Mouse (Mus musculus): ENCODE results near the gene Snx3. TPM values are rescaled to one million over a fixed set of nuclear protein-coding genes. Genes with fewer than 3 reads are reported as not detected.

Gene Snx3
- polyA plus RNA-seq, 1 experiment from 2014 or later = 299 TPM

- Histone ChIP-seq H3K9me3 (ENCODE audit: control insufficient read depth, low read length) (no peaks in the 10 kb centered on the region), H3K27me3 (replicated peaks; ENCODE audit: control insufficient read depth, insufficient read depth, low read length) (no peaks in the 10 kb centered on the region), H3K4me3 (replicated peaks; ENCODE audit: low read length) (peak overlapping the region; percentile 45), H3K27ac (ENCODE audit: low read length) (peak overlapping the region; percentile 3; the same call in 1 of the 2 replicates), H3K9ac (replicated peaks; ENCODE audit: low read depth, low read length) (peak overlapping the region; percentile 62), H3K4me1 (replicated peaks; ENCODE audit: control insufficient read depth, insufficient read depth, low read length) (peaks cover 68% of the 10 kb centered on the region), H3K4me2 (ENCODE audit: low read length) (peak overlapping the region; percentile 89), H3K36me3 (ENCODE audit: control insufficient read depth, insufficient read depth) (no peaks in the 10 kb centered on the region)
- 5% methylated on average over 7 of the region's 7 CpGs for WGBS
- ATAC-seq = no peak
Measured at GRCm38 (mm10) chr10:42580951-42581277, 79.1 kb downstream of the Snx3 start.

GRCm38 (mm10) chr10:42581694-42582565 lies 80.1 kb downstream of the Snx3 start:
- peaks cover 70% of the 10 kb centered on the region for H3K4me1 ChIP-seq (replicated peaks; ENCODE audit: control insufficient read depth, insufficient read depth, low read length)
- no peaks in the 10 kb centered on the region for H3K36me3 ChIP-seq (ENCODE audit: control insufficient read depth, insufficient read depth)
- no peak for ATAC-seq
- H3K4me2 ChIP-seq (ENCODE audit: low read length) = peak overlapping the region; percentile 89
- H3K27me3 ChIP-seq (replicated peaks; ENCODE audit: control insufficient read depth, insufficient read depth, low read length) = no peaks in the 10 kb centered on the region; the same call in 1 of the 2 replicates
- 0 out of 2 replicates have a peak overlapping the region, but pooled peaks have one; percentile 1 for H3K27ac ChIP-seq (ENCODE audit: low read length)
- H3K4me3 ChIP-seq (replicated peaks; ENCODE audit: low read length) = peak overlapping the region; percentile 48
- H3K9me3 ChIP-seq (ENCODE audit: control insufficient read depth, low read length) = no peaks in the 10 kb centered on the region
- under 1% methylated on average over 45 of the region's 45 CpGs for WGBS
- peak overlapping the region; percentile 64 for H3K9ac ChIP-seq (replicated peaks; ENCODE audit: low read depth, low read length)

- H3K4me1 ChIP-seq (replicated peaks; ENCODE audit: control insufficient read depth, insufficient read depth, low read length) = peaks cover 70% of the 10 kb centered on the region
- H3K4me2 ChIP-seq (ENCODE audit: low read length) = peak overlapping the region; percentile 89
- peak overlapping the region; percentile 48 for H3K4me3 ChIP-seq (replicated peaks; ENCODE audit: low read length)
- WGBS = under 1% methylated on average over 44 of the region's 44 CpGs
- no peaks in the 10 kb centered on the region for H3K9me3 ChIP-seq (ENCODE audit: control insufficient read depth, low read length)
- H3K9ac ChIP-seq (replicated peaks; ENCODE audit: low read depth, low read length) = peak overlapping the region; percentile 64
- H3K27me3 ChIP-seq (replicated peaks; ENCODE audit: control insufficient read depth, insufficient read depth, low read length) = no peaks in the 10 kb centered on the region; the same call in 1 of the 2 replicates
- H3K27ac ChIP-seq (ENCODE audit: low read length) = peak overlapping the region; percentile 38; the same call in 1 of the 2 replicates
- ATAC-seq = no peak
- H3K36me3 ChIP-seq (ENCODE audit: control insufficient read depth, insufficient read depth) = no peaks in the 10 kb centered on the region
Measured at GRCm38 (mm10) chr10:42582566-42583110, 80.8 kb downstream of the Snx3 start.

GRCm38 (mm10) chr10:42583157-42583872 lies 81.5 kb downstream of the Snx3 start, which contains the start of the genes Nr2e1 and Ostm1:
TSS of gene Nr2e1 (minus strand) at chr10:42583632.
TSS of gene Ostm1 (plus strand) at chr10:42583822.
- H3K4me1 ChIP-seq (replicated peaks; ENCODE audit: control insufficient read depth, insufficient read depth, low read length) = peaks cover 66% of the 10 kb centered on the region
- peak; percentile 81 for ATAC-seq
- H3K36me3 ChIP-seq (ENCODE audit: control insufficient read depth, insufficient read depth) = no peaks in the 10 kb centered on the region
- H3K4me2 ChIP-seq (ENCODE audit: low read length) = peak within 1 kb of the TSS; percentile 89
- H3K27me3 ChIP-seq (replicated peaks; ENCODE audit: control insufficient read depth, insufficient read depth, low read length) = peaks cover 3% of the 10 kb centered on the region
- peak within 1 kb of the TSS; percentile 48 for H3K4me3 ChIP-seq (replicated peaks; ENCODE audit: low read length)
- peak within 1 kb of the TSS; percentile 60 for H3K27ac ChIP-seq (ENCODE audit: low read length)
- under 1% methylated on average over 43 of the region's 43 CpGs for WGBS
- H3K9me3 ChIP-seq (ENCODE audit: control insufficient read depth, low read length) = no peaks in the 10 kb centered on the region
- peak within 1 kb of the TSS; percentile 64 for H3K9ac ChIP-seq (replicated peaks; ENCODE audit: low read depth, low read length)

- Histone ChIP-seq H3K9me3 (ENCODE audit: control insufficient read depth, low read length) (no peaks in the 10 kb centered on the region), H3K9ac (replicated peaks; ENCODE audit: low read depth, low read length) (peak overlapping the region; percentile 64), H3K36me3 (ENCODE audit: control insufficient read depth, insufficient read depth) (no peaks in the 10 kb centered on the region), H3K27me3 (replicated peaks; ENCODE audit: control insufficient read depth, insufficient read depth, low read length) (peaks cover 3% of the 10 kb centered on the region), H3K27ac (ENCODE audit: low read length) (peak overlapping the region; percentile 60), H3K4me2 (ENCODE audit: low read length) (peak overlapping the region; percentile 89), H3K4me3 (replicated peaks; ENCODE audit: low read length) (peak overlapping the region; percentile 48), H3K4me1 (replicated peaks; ENCODE audit: control insufficient read depth, insufficient read depth, low read length) (peaks cover 62% of the 10 kb centered on the region)
- peak; percentile 19 for ATAC-seq
- WGBS = under 1% methylated on average over 32 of the region's 32 CpGs
Measured at GRCm38 (mm10) chr10:42583902-42584435, 82.1 kb downstream of the Snx3 start.

- under 1% methylated on average over 36 of the region's 37 CpGs for WGBS
Measured at GRCm38 (mm10) chr10:42584436-42584983, 82.7 kb downstream of the Snx3 start.

More at GRCm38 (mm10) chr10:42584436-42584983, 82.7 kb downstream of the Snx3 start:
- Histone ChIP-seq H3K4me2 (ENCODE audit: low read length) (peak overlapping the region; percentile 89), H3K27me3 (replicated peaks; ENCODE audit: control insufficient read depth, insufficient read depth, low read length) (peaks cover 3% of the 10 kb centered on the region), H3K36me3 (ENCODE audit: control insufficient read depth, insufficient read depth) (no peaks in the 10 kb centered on the region), H3K4me3 (replicated peaks; ENCODE audit: low read length) (peak overlapping the region; percentile 48), H3K27ac (ENCODE audit: low read length) (peak overlapping the region; percentile 60), H3K9me3 (ENCODE audit: control insufficient read depth, low read length) (no peaks in the 10 kb centered on the region), H3K9ac (replicated peaks; ENCODE audit: low read depth, low read length) (peak overlapping the region; percentile 64), H3K4me1 (replicated peaks; ENCODE audit: control insufficient read depth, insufficient read depth, low read length) (peaks cover 57% of the 10 kb centered on the region)
- ATAC-seq = no peak

Other genes with a start within 250 kb of the Snx3 start
- 4.7 and 4.8 TPM in 2 replicates for gene Foxo3, start 225.3 kb upstream of the Snx3 start, polyA plus RNA-seq (2015; fragmentation: Nextera tagmentation; extraction: Ambion mirVana)
- gene Afg1l, start 23.5 kb upstream of the Snx3 start, polyA plus RNA-seq (2015; fragmentation: Nextera tagmentation; extraction: Ambion mirVana) = 6.9 and 7.2 TPM in 2 replicates
- gene Nr2e1, start 81.6 kb downstream of the Snx3 start, polyA plus RNA-seq (2015; fragmentation: Nextera tagmentation; extraction: Ambion mirVana) = 31.2 and 33.8 TPM in 2 replicates
- gene Ostm1, start 81.8 kb downstream of the Snx3 start, polyA plus RNA-seq (2015; fragmentation: Nextera tagmentation; extraction: Ambion mirVana) = 44.9 and 49.3 TPM in 2 replicates